8 mouse cellular contexts compared by ENCODE assay signal in genomic region chr6:139589291-139589690, GRCm38 (mm10). TPM values are rescaled to one million over a fixed set of nuclear protein-coding genes. Genes with fewer than 3 reads are reported as not detected.
DNase-seq lines count a peak whose midpoint lies in the region; ATAC-seq lines count a peak whose summit lies in the region.

No protein-coding gene starts in this region.

- H3K4me1 ChIP-seq in forebrain, embryonic 15.5 days, result no peaks in the 10 kb centered on the region
- H3K4me1 ChIP-seq in hindbrain, embryonic 11.5 days (replicated peaks; ENCODE audit: control insufficient read depth, insufficient read depth, low read length), result no peaks in the 10 kb centered on the region

- H3K27me3 ChIP-seq in forebrain, embryonic 15.5 days, result no peaks in the 10 kb centered on the region
- H3K27me3 ChIP-seq in hindbrain, embryonic 11.5 days (ENCODE audit: control insufficient read depth, insufficient read depth, low read length), result no peaks in the 10 kb centered on the region

- H3K9ac ChIP-seq in forebrain, embryonic 15.5 days (replicated peaks), result no peak overlapping the region
- no peak overlapping the region for H3K9ac ChIP-seq in hindbrain, embryonic 11.5 days (ENCODE audit: low read depth, low read length)

- peak; percentile 87 for DNase-seq in R1 (ENCODE audit: low read depth, low spot score)
- DNase-seq in hindbrain, embryonic 11.5 days (ENCODE audit: low spot score), result peak; percentile 88
- peak; percentile 42 to 67 for DNase-seq in layer of hippocampus, postnatal 25 days (ENCODE audit: extremely low spot score in 1 of 2, low spot score in 1 of 2)
- peak; percentile 14 to 19 for DNase-seq in right cerebral cortex, postnatal 36 days (ENCODE audit: low spot score in 2 of 2)

- H3K36me3 ChIP-seq in forebrain, embryonic 15.5 days, result no peaks in the 10 kb centered on the region
- H3K36me3 ChIP-seq in hindbrain, embryonic 11.5 days (ENCODE audit: control insufficient read depth, insufficient read depth, low read length), result no peaks in the 10 kb centered on the region

- no peaks in the 10 kb centered on the region for H3K9me3 ChIP-seq in forebrain, embryonic 15.5 days
- H3K9me3 ChIP-seq in hindbrain, embryonic 11.5 days (ENCODE audit: control insufficient read depth, low read length), result no peaks in the 10 kb centered on the region

- 10% methylated on average over 12 of the region's 12 CpGs for WGBS in forebrain, embryonic 15.5 days
- WGBS in hindbrain, embryonic 11.5 days, result 14% methylated on average over 12 of the region's 12 CpGs

- H3K4me3 ChIP-seq in forebrain, embryonic 15.5 days, result no peak overlapping the region
- no peak overlapping the region for H3K4me3 ChIP-seq in hindbrain, embryonic 11.5 days (ENCODE audit: low read depth, low read length)

- peak; percentile 52; the same call in 1 of the 2 replicates for ATAC-seq in cerebellum, adult (ENCODE audit: insufficient number of reproducible peaks, low FRiP score, low TSS enrichment)
- ATAC-seq in forebrain, embryonic 15.5 days (replicated peaks), result 0 out of 2 replicates have a peak, but pooled peaks have one; percentile 38
- ATAC-seq in hindbrain, embryonic 11.5 days (ENCODE audit: low FRiP score), result peak; percentile 56; the same call in 1 of the 2 replicates
- ATAC-seq in megakaryocyte progenitor cell, adult 5-6 weeks (replicated peaks; ENCODE audit: poor library complexity), result peak; percentile 83
- no peak for ATAC-seq in erythroid progenitor cell, adult 5-6 weeks (replicated peaks; ENCODE audit: low FRiP score, poor library complexity, severe bottlenecking)

- no peak overlapping the region for H3K4me2 ChIP-seq in forebrain, embryonic 15.5 days (replicated peaks)
- no peak overlapping the region for H3K4me2 ChIP-seq in hindbrain, embryonic 11.5 days (replicated peaks; ENCODE audit: low read depth, low read length)

- no peak overlapping the region for H3K27ac ChIP-seq in forebrain, embryonic 15.5 days (replicated peaks)
- H3K27ac ChIP-seq in hindbrain, embryonic 11.5 days (ENCODE audit: low read depth, low read length), result no peak overlapping the region

RNA-seq across cellular contexts. Expression of gene Pik3c2g, which starts 2.3 kb away (rescaled TPM):
- 0.05 and 0.10 TPM in 2 replicates for polyA plus RNA-seq in forebrain, embryonic 15.5 days (2015; fragmentation: Nextera tagmentation; extraction: Ambion mirVana)
- 0.47 and 0.49 TPM in 2 replicates for polyA plus RNA-seq in hindbrain, embryonic 11.5 days (2014; fragmentation: Nextera tagmentation; extraction: Ambion mirVana)
- under 1 TPM; 0.20 to 0.21 TPM for total RNA-seq in layer of hippocampus, postnatal 25 days (2021)
- total RNA-seq in megakaryocyte progenitor cell, adult 5-6 weeks (2015), result not detected in 2 replicates
- total RNA-seq in megakaryocyte progenitor cell, adult 5-6 weeks (2017), result not detected in 2 replicates
- total RNA-seq in erythroid progenitor cell, adult 5-6 weeks (2015; ENCODE audit: low replicate concordance), result not detected in 2 replicates
- not detected in 2 replicates for total RNA-seq in erythroid progenitor cell, adult 5-6 weeks (2017; ENCODE audit: low replicate concordance)

Comparison
In these comparisons a context has a peak if more than half of its experiments do, and no peak if none do; other contexts are left out.
1. DNase-seq: peak in every context shown above with its lines; median percentile 88 in hindbrain, embryonic 11.5 days; 87 in R1; 54 in layer of hippocampus, postnatal 25 days; 16 in right cerebral cortex, postnatal 36 days.